Mouse (Mus musculus) stomach, postnatal 0 days (tissue): ENCODE results near the gene Rprm.

ENCODE experiments used
- CTCF ChIP-seq: IDR thresholded peaks from 2 replicates; pipeline ENCODE4 v1.5.1; 2016; ENCODE audit warnings: antibody characterized with exemption, low read depth, mild to moderate bottlenecking, moderate library complexity
- EP300 ChIP-seq: optimal IDR thresholded peaks from 2 replicates; pipeline ENCODE3; 2016; ENCODE audit warnings: antibody characterized with exemption

DNA sequence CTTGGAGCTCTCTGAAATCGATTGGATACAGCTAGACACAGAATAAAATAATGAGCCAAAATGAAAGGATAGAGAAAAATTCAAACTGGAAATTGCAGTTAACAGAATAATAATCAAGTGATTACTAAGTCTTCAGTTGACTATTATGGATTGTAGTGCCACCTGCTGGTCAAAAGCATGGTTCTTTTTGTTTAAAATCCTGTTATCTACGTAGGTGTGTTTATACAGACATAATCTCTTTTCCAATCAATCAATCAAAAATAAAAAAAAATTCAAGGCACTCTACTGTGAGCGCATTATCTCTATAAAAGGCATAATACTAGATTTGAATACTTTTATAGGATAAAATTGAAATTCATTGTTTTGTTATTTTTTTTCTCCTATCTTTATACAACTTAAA, 33.5 kb upstream of the Rprm start:
- TF ChIP-seq EP300 = no peak
- TF ChIP-seq CTCF = peak; percentile 76
